Mouse (Mus musculus) cerebellum, postnatal 36 days (tissue): ENCODE data around the gene Fastkd1.
"Not testable (repeated sequence)": the region's sequence is repeated elsewhere in the genome, so short reads cannot be mapped to it uniquely, and the experiment has no call there.

ENCODE experiments used
- DNase-seq, 2 experiments: peaks; one replicate each; pipeline ENCODE4 v3.0.0; 2021 to 2022; ENCODE audit warnings: mixed read lengths in 2 of 2

The Fastkd1 gene

DNA sequence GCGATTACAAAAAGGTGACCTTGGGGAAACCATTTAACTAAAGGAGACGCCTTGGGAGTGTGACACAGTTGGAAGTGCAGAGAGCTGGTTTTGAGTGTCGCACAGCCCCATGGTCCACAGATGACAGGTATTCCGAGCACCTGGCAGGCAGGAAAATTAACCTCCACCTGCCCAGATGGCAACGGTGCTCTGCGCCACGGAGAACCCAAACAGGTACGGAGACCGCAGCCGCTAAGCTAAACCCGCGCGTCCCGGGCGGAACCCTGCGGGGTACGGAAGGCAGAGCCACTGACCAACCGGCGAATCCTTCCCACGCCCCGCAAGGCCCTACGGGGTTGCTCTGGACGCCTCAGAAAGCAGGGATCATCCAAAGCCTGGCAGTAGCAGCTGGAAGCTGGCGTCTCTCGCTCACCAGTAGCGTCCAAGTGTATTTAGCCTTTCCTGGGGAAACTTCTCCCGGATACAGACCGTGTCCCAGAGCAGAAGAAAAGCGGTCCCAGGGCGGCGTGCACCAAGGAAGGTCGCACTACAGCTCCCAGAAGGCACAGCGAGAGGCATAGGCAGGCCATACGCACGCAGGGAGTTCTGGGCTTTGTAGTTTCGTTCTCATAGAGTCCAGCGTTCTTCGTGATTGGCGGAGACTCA, at the start of gene Fastkd1:
Gene Fastkd1 (minus strand): TSS at position 536 of the 645 bp plus-strand sequence.
- DNase-seq = peak; percentile 83 to 89

GRCm38 (mm10) chr2:69760980-69761379, 47.7 kb upstream of the Fastkd1 start:
- DNase-seq = no peak

- DNase-seq = no peak
Observed at GRCm38 (mm10) chr2:69745091-69745490, 31.8 kb upstream of the Fastkd1 start.

GRCm38 (mm10) chr2:69723519-69723825, 10.2 kb upstream of the Fastkd1 start:
- DNase-seq = no peak

DNA sequence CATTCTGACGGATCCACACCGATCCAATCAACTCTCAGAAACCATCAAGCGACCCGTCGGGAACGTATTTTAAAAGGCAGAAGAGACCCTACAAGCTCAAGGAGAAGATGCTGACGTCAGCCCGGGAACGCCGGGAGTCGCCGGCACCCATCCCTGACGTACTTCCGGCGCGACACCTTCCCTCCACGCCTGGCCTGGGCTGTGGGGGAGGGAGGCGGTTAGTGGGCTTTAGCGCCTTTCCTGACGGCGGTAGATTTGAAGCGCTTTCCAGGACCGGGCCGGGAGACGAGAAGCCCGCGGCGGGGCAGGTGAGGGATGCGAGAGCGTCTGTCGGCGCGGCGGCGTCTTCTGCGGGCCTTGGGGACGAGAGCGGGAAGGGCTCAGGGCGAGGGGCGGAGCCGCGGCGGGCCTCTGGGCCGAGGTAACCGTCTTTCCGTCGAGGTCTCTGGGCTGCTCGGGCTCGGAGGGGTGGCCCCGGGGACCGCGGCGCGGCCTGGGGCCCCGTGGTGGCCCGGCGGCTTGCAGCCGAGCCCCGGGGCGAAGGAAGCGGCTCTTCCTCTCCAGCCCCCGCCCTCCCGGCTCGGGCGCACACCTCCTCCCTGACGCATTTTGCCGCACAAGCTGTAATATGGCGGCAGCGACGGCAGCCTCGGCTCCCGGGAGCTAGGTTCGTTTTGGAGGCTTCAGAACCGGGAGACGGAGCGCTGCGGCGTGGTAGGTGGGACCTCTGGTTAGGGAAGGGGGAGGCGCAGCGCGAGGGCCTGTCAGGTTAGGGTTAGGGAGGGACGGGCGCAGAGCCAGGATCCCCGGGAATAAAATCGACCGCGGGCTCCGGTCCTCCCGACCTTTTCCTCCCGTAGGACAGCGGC, 9.6 kb upstream of the Fastkd1 start:
- DNase-seq = peak; percentile 94 to 96

DNA sequence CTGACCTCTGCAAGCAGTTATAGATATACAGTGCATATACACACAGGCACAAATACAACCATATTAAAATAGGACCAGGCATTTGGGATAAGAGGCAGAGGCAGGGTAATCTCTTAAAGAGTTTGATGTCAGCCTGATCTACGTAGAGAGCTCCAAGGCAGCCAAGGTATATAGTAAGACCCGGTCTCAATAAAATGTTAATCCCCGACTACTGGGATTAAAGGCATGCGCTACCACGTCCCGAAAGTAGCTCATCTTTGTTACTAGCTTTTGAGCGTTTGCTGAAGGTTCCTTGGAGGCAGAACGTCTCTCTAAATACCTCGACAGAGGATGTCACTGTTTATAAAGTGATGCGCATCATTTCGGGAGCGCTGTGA, 8.9 kb upstream of the Fastkd1 start, which contains the start of gene Ppig:
Gene Ppig (plus strand): TSS at position 273 of the 377 bp plus-strand sequence.
- DNase-seq = no peak

DNA sequence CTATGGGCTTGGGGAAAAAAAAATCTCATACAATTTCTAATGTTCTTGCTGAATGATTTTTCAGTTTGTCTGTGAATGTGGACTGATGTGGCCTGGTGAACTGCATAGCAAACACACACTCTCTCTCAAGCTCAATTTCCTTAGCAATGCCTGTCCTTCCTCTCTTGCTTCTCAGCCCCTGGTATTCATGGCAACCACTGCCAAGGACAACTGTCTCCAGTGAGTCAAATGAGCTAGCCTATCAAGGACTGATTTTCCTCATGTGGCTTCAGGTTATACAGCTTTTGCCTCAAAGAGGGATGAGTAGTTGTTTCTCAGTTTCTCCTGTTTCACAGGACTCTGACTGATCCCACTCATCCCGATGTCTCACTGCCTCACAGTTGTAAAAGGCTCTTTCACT, 5.8 kb upstream of the Fastkd1 start:
- DNase-seq = no peak

DNA sequence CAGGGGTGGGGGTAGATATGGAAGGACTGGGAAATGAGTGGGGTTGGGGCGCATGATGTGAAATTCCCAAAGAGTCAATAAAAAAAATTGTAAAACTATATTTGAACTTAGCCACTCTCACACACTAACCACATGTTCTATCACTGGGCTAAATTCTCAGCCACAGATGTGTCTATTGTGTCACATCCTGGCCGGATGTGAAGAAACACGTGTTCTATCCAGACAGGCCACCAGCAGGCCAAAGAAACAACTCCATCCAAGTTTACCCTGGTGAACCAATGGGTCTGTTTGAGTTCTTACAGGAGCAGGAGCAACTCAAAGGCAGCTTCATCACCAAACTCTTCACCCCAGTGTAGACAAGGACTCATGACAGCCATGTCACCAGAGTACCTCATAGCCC, 3.2 kb upstream of the Fastkd1 start:
- DNase-seq = no peak

- DNase-seq = no peak
Observed at GRCm38 (mm10) chr2:69714126-69714525, 810 bp upstream of the Fastkd1 start.

DNA sequence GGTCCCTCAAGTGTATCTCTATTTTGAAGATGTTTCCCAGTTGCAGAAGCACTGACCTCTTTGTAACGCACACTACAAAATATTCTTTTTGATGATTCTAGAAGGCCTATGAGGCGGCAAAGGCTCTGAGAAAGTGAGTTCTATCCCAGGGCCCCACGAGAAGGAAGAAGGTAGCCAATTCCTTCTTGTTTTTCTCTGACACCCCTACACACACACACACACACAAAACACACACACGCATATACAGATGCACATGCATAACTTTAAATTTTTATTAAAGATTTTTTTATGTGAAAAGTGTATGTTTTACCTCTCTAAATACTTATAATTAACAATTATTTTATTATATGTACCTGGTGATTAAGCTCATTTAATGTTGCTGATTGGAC, 304 bp upstream of the Fastkd1 start:
- no peak for DNase-seq

DNA sequence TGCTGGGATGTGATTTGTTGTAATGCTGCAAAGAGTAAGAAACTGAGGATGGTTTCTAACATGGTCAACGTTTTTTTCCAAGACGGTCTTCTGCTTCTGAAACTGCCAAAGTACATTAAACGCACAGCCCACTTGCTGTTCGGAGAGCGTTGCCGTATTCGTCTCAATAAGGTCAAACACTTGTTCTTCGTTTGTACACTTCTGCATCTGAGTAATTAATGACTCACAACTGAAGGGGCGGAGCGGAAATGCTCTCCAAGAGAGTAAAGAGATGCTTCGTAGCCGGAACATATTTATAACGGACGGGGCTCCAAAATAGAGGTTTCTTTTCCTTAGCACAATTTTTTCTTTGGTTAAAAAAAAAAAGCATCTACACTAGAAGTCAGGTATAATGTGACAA, 1.1 kb downstream of the Fastkd1 start:
- no peak for DNase-seq

DNA sequence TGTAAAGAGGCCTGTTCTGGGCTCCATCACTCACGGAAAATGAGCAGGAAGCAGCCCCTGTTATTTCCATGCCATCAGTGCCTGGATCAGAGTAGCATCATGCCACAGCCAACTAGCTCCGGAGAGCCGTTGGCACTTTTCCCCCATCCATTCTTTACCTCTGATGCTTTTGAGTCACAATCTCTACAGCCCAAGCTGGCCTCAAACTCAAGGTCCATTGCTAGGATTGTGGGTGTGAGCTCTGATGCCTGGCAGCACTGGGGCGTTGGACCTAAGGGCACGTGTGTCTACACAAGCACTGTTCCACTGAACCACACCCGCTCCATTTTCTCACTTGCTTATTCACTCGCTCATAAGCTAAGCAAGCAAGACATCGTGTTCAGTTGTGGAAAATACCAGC, 12.9 kb downstream of the Fastkd1 start:
- DNase-seq = no peak

- no peak for DNase-seq
Observed at GRCm38 (mm10) chr2:69693501-69693900, 19.8 kb downstream of the Fastkd1 start.

DNA sequence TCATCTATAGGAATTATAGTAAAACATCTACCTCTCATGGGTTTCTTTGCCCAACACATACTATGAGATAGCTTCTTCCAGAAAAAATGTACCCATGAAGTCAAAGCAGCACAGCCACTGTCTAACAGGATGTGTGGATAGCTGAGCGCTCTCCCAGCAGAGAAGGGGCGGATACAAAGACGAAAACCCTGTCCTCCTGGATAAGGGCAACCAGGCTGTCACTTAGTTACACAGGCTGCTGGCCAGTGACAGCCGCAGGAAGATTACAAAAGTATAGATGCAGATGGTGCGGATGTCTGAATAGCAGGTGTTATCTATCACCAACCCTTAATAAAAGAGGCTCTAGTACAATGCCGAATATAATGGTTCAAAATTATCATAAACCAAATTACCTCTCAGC, 22.5 kb downstream of the Fastkd1 start:
- no peak for DNase-seq

DNA sequence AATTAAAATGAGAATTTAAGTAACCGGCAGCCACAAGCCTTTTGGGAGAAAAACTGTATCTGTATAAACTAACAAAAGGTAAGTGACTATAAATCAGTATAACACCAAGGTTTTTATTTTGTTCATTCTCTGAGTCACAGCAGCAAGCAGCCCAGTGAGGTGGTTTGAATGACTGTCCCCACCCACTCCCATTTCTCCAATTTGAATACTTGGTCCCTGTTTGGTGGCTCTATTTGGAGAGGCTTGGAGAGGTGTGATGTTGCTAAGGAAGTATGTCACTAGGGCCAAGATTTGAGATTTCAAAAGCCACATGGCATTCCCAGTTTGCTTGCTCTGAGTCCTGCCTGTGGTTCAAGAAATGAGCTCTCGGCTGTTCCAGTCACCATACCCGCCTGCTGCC, 23.1 kb downstream of the Fastkd1 start:
- DNase-seq = no peak

DNA sequence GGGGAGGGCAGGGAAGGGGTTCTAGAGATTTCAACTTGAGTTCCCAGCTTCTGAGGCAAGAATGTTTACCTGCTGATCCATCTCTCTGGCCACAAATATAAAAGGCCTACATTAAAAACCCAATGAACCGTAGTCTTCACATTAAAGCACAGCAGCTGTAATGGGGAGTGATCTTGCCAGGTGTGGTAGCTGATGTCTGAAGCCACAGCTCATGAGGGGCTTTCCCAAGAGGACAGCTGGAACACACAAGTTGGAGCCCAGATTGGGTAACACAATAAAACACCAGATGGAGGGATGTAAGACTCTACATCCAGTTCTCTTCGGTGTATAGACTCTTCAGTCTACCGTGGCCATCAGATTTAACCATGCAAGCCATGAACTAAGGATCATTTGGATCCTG, 28.8 kb downstream of the Fastkd1 start:
- DNase-seq = no peak

DNA sequence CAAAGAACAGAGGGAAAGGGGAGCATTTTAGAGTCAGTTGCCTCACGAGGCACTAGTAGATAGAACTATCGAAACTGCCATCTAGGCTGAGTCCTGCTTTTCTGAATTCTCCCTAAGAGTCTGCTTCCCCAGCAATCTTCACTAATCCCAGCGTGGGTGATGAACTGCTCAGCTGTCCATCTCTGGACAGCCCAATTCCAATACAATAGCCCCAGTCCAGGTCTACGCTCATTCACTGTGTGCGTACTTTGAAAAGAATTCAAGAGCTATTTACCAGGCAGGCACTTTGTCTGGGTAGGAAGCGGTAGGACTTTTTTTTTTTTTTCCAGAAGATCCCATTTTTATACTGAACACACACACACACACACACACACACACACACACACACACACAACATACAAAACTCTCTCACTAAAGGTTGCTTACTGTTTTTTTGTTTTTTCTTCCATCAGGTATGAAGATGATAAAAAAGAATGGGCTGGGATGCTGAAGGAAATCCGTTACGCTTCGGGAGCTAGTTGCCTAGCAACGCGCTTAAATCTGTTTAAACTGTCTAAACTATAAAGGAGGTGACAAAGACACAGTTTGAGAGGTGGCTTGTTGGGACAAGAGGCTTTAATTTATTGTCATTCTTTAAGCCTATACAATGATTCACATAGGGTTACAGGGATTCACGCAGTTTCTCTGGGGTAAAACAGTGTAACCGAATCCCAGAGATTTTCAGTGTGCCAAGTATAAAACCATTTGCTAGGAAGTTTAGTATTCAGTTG, 30.1 kb downstream of the Fastkd1 start:
- DNase-seq = no peak

- DNase-seq = no peak
Observed at GRCm38 (mm10) chr2:69681931-69682330, 31.4 kb downstream of the Fastkd1 start.

GRCm38 (mm10) chr2:69679990-69680389, 33.3 kb downstream of the Fastkd1 start:
- no peak for DNase-seq

GRCm38 (mm10) chr2:69677215-69677614, 36.1 kb downstream of the Fastkd1 start:
- DNase-seq = not testable (repeated sequence)

- no peak for DNase-seq
Observed at GRCm38 (mm10) chr2:69676713-69677112, 36.6 kb downstream of the Fastkd1 start.

GRCm38 (mm10) chr2:69675266-69675665, 38.0 kb downstream of the Fastkd1 start:
- DNase-seq = no peak

GRCm38 (mm10) chr2:69673723-69674122, 39.6 kb downstream of the Fastkd1 start:
- peak in 1 of 2 experiments; percentile 6 for DNase-seq

DNA sequence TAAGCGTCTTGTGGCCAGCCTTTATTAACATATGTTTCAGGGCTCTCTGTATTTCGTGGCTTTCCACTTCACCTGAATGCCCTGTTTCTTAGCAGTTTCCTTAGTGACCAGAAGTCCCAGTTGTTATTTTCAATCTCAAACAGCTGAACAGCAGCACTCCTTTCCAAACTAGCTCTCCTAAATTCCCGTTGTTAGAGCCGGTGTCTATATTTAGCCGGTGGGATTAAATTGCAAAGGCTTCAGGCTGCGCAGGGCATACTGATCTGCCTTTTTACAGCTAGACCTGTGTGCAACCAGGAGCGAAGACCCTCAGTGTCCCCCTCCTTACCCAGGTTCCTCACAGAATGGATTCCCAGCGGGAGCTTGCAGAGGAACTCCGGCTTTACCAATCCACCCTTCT, 43.5 kb downstream of the Fastkd1 start, which contains the start of gene Klhl41:
Gene Klhl41 (plus strand): TSS at position 268 of the 400 bp plus-strand sequence.
- DNase-seq = no peak
